Mouse (Mus musculus): ENCODE measurements around the gene Cp.
"Not testable (repeated sequence)": the region's sequence is repeated elsewhere in the genome, so short reads cannot be mapped to it uniquely, and the experiment has no call there.

The Cp gene

DNA sequence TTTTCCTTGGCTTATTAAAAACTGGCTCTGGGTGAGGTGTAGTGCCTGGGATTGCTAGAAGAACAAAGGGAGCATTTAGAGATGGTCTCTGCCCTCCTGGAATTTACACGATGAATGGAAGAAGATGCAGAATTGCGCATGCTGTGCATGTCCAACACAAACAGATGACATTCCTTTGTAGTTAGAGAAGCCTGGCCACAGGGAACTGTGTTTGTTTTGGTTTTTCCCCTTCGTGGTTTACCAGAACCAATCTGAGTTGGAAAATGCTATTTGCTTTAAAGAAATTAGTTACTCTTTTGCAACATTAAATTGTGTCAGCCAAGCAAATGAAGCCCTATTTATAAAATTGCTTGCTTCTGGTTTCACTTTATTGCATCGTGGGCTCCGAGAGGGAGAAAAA lies at the start of gene Cp:
TSS of gene Cp (plus strand) at position 170 of the 400 bp plus-strand sequence.
- no peak for DNase-seq (ENCODE audit: low spot score)

DNA sequence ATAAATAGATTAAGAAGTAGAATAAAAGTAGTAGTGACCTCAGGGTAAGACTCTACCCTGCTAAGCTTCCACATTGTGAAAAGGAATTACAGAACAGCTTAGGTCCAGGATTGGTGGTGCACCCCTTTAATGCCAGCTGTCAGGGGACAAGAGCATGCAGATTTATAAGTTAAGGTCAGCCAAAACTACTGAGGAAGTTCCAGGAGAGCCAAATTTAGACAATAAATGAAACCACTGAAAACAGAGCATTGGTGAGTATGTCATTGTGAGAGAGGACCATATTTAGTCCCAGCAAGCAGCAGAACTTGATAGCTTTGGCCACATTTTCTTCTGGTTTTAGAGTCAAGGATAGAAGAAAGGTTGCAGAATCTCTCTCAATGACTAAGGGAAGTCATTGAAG lies 8.3 kb upstream of the Cp start:
- DNase-seq (ENCODE audit: low spot score) = no peak

DNA sequence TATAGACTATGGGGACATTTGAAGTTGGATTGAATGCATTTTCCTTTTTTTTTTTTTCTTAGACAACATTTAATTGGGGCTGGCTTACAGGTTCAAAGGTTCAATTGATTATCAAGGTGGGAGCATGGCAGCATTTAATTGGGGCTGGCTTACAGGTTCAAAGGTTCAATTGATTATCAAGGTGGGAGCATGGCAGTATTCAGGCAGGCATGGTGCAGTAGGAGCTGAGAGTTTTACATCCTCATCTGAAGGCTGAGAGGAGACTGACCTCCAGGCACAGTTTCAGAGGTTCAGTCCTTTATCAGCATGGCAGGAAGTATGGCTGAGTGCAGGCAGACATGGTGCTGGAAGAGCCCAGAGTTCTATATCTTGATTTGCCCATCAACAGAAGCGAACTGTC lies 7.5 kb upstream of the Cp start:
- DNase-seq (ENCODE audit: low spot score) = not testable (repeated sequence)

DNA sequence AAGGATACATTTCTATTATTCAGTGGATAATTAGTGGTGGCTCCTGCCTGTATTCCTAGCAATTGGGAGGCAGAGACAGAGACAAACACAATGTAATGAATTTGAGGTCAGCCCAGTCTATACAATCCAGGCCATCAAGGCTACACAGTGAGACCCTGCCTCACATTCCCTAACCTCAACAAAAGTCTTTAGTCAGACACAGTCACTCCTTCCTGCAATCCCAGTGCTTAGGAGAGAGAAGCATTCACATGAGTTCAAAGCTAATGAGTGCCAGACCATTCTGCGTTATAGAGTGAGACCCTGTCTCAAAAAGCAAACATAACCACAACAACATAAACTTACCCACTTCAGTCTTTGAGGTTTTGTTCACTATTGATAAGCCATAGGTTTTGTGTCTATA lies 3.4 kb upstream of the Cp start:
- no peak for DNase-seq (ENCODE audit: low spot score)

DNA sequence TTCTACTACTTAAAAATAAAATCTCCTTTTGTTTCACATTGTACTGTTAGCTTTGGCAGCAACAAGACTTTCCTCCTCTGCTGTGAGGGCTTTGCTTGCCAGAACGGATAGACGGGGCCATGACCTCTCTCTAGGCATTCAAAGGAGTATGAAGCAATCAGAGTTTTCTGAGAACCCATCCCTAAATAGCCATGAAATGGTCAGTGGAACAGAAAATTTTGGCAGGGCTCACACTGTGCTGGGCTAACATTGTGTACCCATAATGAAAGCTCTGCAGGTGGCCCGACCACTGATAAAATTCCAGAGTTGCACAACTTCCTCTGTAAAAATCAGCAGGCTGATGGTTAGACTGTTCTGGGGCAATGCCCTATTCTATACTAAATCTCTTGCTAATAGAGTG lies 3.0 kb upstream of the Cp start:
- DNase-seq (ENCODE audit: low spot score) = peak; percentile 44

DNA sequence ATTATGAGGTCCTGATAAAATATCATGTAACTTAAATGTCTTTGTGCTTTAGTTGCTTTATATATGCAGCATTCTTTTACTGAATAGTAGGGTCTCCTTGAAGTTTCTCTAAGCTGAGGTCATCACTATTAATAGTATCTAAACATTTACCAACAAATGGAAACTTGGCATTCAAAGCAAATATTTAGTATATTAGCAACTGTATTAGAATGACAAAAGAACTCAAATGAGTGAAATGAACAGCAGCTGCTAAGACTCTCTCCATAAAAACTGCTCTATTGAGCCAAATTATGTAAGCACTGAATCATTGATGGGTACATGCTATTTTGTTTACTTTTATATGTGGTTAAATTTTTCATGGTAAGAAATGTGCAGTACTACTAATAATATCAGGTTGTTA lies 1.2 kb downstream of the Cp start:
- DNase-seq (ENCODE audit: low spot score) = no peak

DNA sequence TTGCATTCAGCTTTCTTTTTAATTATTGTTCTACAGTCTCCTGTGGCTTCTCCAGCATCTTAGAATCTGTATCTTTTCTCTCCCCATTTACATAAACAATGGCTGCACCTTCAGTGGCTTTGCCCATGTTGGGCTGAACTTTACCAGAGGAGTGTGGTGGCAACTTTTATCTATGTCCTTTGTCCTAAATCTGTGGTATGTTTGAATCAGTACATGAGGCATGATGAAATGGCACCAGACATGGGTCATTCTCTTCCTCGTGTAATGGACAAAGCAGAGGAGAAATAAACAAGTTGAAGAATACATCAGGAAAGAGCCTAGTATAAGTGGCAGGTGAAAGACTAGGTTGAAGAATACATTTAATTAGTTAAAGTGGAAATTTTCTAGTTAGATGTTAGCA lies 2.1 kb downstream of the Cp start:
- DNase-seq (ENCODE audit: low spot score) = no peak

DNA sequence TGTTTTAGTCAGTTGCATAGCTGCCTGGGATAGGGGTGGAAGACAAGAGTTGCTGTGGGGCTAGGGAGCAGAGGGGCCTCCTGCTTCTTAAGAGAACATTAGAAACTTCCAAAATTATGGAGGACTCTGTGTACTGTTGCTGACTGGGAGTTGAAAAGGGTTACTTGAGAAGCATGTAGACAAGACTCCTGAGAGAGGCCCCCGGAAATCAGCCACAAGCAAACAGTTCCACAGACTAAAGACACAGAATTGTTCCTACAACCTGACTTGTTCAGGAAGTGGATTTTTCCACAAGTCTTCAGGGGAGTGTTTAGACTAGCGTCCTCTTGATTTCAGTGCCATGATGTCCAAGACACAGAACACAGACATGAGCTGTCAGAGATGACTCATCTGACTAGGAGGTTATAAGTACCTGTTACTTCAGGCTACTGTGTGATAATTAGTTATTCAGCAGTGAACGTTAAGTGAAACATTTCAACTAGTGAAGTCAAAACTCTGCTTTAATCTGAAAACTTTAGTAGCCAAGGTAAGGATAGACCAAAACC lies 3.8 kb downstream of the Cp start:
- no peak for DNase-seq (ENCODE audit: low spot score)

DNA sequence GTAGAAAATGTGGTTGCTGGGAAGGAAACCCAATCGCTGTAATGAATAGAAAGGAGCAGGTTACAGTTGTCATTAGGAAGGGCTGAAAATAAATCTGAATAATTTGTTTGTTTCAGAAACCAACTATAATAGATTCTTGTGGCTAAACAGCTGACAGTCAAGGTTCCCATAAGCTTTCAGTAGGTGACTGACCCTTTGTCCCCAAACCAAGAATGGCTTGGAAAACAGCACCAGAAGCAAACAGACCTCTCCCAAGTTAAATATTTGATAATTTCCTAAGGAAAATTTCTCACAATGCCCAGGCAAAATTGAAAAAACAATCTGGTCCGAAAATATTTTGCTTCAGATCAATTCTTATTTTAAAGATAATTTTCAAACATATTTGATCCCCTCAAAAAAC lies 4.5 kb downstream of the Cp start:
- no peak for DNase-seq (ENCODE audit: low spot score)

DNA sequence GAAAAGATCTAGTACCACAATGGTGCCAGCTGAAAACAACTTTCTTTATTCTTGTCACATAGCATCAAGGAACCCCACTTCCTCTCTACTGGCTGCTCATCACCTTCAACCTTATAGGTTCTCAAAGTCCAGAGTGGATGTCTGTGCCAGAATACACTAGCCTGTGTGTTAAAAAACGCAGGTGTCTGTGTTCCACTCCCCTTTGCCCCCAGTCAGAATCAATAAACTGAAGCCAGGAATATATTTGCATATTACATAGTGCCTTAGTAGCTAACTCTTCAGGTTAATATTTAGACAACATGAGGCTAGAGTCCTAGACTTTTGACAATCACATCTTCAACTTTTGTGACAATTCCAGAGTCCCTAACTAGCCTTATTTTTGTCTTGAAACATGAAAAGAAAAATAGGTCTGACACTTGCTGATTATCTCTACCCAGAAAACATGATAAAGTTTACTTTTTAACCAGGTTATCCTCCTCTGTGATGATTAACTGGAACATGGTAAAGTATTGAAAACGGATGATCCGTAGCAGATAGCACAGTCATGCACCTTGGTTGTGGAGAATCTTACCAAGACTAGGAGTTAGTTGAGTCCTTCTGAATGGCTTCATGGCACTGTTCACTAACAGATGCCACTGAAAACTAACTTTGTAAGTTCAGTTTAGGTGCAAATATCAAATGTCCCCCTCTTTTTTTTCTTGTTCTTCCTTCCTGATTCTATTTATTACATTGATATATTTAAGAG lies 6.1 kb downstream of the Cp start:
- no peak for DNase-seq (ENCODE audit: low spot score)

DNA sequence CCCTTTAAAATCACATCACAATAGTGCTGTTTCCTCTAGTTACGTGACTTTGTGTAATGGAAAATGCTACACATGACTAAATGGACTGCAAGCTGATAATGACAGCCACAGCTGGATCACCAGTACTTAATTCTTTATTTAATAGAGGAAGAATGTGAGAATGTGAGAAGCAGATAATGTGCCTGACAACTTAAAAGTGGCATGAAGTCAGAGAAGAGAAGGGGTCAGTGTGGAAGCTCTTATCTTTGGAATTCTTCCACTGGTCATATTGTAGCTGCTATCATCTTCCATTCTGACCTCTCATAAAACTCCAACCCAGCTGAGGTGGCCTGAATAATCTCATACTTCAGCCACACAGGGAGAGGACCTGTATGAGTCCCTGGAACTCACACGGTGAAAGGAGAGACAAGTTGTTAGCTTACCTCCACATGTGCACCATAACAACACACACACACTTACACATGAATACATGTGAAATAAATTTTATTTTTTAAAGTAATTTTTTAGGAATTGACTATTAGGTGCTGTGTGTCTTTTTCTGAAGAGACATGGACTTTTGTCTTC lies 7.9 kb downstream of the Cp start:
- DNase-seq (ENCODE audit: low spot score) = no peak

DNA sequence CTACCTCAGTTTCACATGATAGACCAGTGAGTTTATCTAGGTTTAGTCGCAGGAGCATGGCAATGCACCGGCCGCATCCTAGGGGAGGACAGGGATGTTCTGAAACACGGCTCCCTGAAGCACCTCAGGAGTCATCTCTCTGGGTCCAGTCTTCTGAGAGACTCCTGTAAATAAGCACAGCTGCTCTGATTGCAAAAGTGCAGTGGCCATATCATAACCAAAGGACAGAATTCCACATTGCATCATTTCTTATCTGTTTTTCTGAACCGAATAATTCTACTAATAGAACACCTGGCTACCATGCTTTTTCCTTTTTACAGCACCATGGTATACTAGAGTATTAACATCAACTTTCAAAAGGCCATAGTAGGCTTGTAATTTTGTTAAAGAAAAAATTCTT lies 8.4 kb downstream of the Cp start:
- DNase-seq (ENCODE audit: low spot score) = no peak

DNA sequence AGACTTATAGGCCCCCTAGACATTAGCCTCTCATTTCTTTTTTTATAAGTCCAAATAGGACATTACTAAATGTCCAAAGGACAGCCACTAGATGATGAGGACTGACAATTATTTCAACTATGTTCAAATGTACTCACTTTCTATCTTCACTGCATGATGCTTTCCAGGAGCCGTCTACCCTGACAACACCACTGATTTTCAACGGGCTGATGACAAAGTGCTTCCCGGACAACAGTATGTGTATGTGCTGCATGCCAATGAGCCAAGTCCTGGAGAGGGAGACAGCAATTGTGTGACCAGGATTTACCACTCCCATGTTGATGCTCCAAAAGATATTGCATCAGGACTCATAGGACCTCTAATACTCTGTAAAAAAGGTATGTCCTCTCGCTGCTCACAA lies 9.2 kb downstream of the Cp start:
- DNase-seq (ENCODE audit: low spot score) = no peak

DNA sequence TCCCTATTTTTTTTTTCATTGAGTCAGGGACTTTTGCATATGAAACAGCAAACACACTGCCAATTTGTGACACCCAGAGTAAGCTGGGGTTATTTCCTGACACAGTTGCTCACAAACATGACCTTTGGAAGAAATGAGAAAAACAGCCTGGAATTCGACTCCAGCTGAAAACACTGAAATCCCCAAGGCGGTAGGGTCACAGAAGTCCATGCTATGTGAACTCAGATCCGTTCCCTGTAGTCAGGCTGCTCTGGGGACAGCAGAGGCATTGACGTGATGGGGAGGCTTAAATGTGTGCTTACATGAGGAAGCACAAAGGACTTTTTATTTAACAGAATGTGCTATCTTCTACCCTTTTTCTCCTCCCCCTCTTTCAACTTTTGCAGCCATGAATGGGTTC lies 21.6 kb downstream of the Cp start:
- peak; percentile 61 for DNase-seq (ENCODE audit: low spot score)

DNA sequence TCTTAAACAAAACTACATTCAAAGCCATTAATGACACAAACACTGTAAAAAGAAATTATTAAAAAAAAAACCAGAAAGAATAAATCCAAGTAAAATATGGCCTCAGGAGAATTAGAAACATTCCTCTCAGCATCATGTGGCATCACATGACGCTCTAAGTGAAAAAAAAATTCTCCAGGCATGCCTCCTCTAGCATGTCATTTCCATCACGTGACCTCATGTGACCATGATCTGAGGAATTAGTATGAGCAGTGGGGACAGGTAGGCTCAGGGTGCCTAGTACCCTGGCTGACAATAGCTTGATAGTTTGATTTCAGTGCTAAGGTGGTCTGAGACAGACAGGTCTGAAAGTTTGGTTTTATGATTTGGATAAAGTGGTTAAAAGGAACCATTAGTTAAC lies 24.3 kb downstream of the Cp start:
- DNase-seq (ENCODE audit: low spot score) = no peak

DNA sequence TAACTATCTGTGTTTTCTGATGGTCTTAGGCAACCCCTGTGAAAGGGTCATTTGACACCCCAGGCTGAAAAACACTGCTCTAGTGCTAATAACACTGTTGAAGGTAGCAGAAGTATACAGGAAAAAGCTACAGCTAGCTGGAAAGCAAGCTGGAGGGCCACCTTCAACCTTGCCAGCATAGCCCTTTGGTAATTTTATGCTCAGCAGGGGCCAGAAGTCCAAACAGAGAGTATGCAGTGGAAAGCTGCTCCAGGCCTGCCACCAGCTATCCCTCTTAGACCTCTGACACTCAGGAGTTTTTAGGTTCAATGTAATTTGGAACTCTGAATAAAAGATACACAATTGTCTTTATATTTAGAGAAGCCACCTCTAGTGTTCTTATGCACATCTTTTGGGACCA lies 26.0 kb downstream of the Cp start:
- DNase-seq (ENCODE audit: low spot score) = no peak

DNA sequence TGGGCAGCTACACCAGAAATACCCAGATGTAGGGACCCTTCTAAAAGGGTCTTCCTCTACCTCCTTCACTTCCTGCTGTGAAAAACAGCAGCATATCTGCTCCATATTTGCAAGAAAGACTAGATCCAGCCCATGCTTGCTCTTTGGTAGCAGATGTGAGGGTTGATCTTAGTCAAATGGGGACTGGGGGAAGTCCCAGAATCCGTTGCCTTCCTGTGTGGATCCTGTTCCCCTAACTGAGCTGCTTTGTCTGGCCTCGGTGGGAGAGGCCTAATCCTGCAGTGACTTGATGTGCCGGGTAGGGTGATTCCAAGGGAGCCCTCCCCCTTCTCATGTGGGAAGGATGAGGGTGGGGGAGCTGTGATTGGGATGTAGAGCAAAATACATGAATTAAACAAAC lies 29.3 kb downstream of the Cp start:
- DNase-seq (ENCODE audit: low spot score) = no peak

DNA sequence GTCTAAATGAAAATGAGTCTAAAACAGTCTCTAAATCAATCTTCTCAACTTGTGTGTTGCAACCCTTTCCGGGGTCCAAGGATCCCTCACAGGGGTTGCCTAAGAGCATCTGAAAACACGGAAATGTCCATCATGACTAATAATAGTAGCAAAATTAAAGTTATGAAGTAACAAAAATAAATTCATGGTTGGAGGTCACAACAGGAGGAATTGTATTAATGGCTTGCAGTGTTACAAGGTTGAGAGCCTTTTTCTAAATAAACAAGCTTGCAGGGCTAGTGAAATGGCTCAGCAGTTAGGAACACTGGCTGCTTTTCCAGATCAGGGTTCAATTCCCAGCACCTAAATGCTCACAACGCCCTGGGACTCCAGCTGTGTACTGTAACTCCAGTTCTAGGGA lies 33.2 kb downstream of the Cp start:
- DNase-seq (ENCODE audit: low spot score) = no peak

DNA sequence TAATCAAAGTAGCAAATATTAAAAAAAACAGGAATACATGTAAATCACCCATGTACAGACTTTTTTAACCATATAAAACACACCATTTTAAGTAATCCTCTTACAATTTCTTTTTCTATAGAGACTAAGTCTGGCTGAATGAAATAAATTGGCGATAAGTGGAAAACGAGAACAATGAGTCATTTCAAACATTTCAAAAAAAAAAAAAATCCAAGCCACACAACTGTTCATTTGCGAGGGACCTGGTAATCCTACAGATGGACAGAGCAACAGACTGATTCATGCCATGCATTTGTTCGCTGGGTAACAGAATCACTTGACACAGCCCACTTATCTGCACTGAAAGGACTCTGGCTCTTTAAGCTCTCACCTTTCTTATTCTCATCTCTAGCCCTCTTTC lies 35.5 kb downstream of the Cp start:
- no peak for DNase-seq (ENCODE audit: low spot score)

DNA sequence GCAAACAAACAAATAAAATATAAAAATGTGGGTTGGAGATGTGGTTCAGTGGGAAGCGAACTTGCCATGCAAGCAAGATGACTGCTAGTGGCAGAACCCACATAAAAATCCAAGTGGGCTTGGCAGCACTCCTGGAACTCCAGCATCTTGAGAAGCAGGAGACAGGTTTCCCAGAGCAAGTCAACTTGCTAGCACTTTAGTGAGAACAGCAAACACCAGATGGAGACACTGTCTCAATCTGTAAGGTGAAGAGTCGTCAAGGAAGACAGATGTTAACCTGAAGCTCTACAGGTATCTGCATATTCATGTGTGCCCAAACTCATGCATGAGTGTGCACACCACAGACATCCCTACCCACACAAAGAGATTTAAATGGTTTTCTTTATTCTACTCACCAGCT lies 42.7 kb downstream of the Cp start:
- no peak for DNase-seq (ENCODE audit: low spot score)

DNA sequence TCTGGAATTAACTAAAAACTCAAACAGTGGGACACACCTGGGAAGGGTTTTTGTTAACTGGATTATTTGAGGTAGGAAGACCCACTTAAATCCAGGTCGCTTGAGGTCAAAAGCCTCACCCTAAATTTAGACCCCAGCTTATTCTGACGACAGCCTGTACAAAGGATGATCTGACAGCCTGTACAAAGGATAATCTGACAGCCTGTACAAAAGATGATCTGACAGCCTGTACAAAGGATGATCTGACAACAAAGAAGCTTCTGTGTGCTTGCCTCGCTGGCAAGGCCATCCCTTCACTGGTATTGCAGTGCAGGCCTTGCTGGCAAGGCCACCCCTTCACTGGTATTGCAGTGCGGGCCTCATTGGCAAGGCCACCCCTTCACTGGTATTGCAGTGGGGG lies 44.0 kb downstream of the Cp start:
- no peak for DNase-seq (ENCODE audit: low spot score)

DNA sequence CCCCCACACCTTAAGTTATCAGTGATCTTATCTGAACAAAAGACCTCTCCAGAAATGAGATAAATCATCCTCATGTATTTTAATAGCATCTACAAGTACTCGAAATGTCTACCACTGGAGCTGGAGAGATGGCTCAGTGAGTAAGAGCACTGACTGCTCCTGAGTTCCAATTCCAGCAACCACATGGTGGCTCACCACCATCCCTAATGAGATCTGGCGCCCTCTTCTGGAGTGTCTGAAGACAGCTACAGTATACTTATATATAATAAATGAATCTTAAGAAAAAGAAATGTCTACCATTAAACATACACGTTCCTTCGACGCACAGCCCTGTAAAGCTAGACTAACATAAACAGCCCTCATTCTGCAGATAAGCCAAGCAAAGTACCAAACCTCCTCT lies 45.9 kb downstream of the Cp start:
- DNase-seq (ENCODE audit: low spot score) = no peak

DNA sequence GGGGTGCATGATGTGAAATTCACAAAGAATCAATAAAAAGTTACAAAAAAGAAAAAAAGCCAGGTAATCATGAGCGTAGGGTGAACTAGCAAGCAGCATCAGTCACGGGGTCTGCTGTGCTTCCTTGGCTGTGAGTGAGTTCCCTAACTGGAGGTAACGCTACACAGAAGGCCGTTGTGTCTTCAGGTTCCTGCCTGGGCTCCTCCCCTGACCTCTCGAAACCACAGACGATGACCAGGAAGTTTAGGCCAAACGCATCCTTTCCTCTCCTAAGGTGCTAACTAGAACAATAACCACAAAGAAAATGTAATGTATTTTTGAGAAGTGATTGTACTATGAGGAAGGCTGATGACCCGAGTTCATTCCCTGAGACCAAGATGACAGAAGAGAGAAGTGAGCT lies 47.6 kb downstream of the Cp start:
- no peak for DNase-seq (ENCODE audit: low spot score)

DNA sequence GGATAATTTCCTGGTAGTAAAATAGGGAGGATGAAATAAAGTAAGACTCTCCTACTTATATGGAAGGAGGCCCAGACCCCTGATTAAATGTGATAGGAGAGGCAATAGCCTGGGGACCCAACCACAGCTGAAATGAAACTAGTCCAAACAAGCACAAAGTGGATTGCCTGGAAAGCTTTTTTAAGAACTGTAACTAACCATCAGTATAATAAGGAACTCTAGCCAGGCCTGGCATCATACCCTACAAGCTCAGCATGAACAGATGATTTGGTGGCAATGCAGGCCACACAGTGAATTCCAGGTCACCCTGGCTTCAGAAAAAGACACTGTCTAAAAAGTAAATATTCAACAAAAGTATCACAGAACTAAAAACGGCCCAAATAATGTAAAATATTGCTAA lies 48.8 kb downstream of the Cp start:
- DNase-seq (ENCODE audit: low spot score) = no peak

All from yolk sac, embryonic 10.5 days (tissue).